Mouse (Mus musculus): ENCODE results near the gene Spi1.

Spi1 gene

DNA sequence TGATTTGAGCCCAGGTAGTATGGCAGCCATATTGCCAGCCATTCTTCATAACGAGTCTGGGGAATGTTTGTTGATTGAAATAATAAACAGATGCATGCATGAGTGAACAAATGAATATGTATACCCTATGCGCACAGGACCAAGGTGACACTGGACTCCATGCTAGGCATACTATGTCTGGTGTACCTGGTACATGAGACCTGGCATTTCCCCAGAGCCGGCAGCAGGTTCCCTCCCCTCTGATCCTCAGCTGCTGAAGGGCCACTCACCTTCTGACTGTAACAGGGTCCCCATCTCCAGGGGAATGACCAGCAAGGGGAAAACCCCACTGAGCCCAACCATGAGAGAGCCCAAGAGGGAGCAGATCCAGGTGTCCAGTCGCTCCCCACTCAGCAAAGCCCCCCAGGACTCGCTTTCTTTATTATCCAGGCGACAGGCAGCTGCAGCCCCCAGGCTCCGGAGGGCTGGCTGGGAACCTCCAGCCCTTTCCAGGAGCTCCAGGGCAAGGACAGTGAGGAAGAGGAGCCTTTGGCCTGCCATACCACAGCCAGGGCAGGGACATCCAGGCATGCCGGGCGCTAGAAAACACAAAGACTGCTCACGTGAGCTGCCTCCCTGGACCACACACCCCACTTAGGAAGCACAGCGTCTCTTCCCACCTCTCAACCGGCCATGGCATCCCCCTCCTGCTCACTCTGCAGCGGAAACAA is 13.9 kb upstream of the Spi1 start:
- no peak for DNase-seq

DNA sequence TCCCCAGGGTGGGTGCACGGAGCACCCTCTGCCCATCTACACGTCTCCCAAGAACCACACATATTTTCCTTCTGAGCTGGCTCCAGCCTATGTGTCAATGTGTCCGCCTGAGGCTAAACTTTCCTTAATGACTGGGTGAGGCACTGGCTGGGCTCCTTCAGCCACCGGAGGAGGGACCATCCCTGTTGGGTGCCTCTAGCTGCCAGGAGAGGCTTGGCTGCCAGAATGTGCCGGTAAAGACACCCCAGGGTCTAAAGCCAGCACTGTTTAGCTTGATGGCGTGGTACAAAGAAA is 13.4 kb upstream of the Spi1 start:
- DNase-seq, result no peak

GRCm38 (mm10) chr2:91069306-91070000 is 12.7 kb upstream of the Spi1 start:
- no peak for DNase-seq

GRCm38 (mm10) chr2:91070076-91070800 is 12.0 kb upstream of the Spi1 start, which contains the start of gene Slc39a13:
Gene Slc39a13 (minus strand): TSS chr2:91070417.
- peak; percentile 98 for DNase-seq

GRCm38 (mm10) chr2:91071059-91071458 is 11.1 kb upstream of the Spi1 start:
- no peak for DNase-seq

DNA sequence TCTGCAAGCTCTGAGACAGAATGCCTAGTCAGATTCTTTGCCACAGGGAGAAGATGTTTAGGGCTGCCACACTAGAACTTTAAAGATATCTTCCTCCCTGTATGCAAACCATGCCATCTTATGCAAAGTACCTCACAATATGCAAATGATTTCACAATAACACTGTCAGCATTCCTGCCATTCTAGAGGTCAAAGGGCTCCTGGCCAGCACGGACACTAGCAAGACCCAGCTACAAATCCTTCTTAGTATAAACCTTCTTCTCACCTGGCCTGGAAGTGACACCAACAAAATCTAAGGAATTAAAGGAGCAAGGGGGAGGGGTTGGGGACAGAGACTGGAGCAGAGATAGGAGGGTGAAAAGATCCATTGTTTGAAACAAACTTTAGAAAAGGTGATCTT is 10.1 kb upstream of the Spi1 start:
- no peak for DNase-seq

GRCm38 (mm10) chr2:91077957-91078313 is 4.3 kb upstream of the Spi1 start:
- no peak for DNase-seq

GRCm38 (mm10) chr2:91078314-91079025 is 3.7 kb upstream of the Spi1 start:
- DNase-seq, result peak; percentile 31

GRCm38 (mm10) chr2:91079026-91079384 is 3.2 kb upstream of the Spi1 start:
- no peak for DNase-seq

DNA sequence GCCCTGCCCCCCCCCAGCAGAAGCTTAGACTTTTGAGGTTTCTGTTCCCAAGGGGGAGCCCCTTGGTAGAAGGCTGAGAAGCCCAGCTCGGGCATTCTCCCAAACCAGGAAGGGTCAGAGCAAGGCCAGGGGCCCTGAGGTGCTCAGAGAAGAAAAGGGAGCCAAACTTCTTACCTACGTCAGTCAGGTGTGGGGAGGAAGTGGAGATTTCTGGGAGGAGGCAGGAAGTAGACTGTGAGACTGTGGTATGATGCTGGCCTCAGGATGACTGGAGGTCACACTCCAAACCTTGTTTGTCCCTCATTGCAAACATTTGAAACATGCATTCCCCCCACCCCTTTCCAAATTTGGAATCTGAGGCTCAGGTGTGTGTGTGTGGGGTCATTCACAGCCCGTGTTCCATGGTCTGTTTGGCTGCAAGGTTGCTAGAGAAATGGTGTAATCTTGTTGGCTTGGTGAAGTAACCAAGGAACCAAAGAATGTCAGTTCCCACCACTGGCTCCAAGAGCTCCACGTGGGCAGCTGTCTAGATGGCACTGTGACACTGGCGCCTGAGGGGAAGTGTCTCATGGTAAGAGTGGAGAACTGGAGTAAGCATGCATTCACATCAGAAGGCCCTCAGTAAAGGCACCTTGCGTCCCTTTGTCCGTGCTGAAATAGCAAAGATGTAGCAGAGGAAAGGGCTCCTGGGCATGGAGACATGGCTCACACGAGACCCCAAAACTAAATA is 1.2 kb upstream of the Spi1 start:
- peak; percentile 32 for DNase-seq

DNA sequence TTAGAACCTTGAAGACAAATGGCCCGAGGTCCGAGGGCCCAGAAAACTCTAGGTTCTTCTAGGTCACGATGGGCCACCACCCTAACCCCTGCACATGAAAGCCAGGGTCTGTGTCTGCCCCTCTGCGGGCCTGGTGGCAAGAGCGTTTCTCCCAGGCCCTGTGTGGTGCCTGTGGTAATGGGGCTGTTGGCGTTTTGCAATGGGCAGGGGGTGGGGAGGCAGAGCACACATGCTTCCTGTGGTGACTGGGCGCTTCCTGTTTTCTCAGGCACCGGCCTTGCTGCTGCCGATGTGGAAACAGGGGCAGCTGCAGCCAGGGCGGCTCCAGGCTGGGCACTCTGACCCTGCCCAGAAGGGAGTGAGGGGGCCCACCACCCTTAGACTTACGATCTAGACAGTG is 654 bp downstream of the Spi1 start:
- DNase-seq, result peak; percentile 77

DNA sequence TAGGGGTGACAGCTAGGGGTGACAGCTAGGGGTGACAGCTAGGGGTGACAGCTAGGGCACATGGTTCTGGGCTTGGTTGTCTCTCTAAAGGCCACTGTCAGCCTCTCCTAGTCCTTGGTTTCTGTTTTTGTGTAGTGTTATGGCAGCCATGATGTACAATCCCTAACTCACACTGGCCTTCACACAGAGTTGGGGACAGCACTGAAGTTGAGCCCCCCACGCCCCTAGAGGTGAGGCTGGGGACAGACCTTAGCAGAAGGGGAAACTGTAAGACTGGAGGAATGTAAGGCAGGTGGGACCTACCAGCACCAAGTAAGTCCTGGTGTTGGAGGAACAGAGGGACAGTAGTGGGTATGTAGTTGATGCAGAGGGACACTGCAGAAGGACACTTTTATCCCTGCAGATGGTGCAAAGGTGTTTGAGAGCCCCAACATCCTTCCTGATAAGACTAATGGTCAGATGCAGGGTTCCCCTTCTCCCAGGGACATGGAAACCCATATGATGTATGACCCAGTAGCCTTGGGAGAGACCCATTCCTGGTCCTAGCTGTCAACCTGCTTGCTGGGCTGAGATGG is 1.3 kb downstream of the Spi1 start:
- DNase-seq, result peak; percentile 30

DNA sequence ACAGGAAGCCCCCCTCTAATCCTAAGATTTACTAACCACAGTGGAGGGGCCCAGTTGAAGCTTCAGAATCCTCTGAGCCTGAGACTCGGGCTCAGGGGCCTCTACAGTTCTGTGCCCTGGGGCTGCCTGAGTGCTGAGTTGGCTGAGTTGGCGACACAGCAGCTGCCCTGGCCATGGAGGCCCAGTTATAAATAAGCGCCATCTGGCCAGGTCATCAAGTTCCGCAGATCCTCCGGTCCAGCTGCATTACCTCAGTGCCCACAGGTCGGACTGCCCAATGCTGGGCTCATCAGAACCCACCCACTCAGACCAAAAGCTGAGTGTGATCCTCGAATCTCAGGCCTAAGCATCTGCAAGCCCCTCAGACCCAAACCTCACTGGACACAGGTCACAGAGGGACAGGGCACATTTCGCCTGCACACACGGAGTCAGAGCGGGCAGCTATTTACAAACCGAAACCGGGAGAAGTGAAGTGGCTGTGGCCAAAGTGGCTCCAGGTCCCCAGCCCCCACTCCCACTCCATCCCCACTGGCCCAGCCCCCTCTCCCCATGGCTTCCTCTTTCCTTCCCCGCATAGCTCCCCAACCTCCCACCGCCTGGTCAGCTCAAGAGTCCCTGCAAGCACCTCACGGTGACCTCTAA is 2.1 kb downstream of the Spi1 start:
- no peak for DNase-seq

- no peak for DNase-seq
Observed at GRCm38 (mm10) chr2:91085494-91086391, 3.6 kb downstream of the Spi1 start.

DNA sequence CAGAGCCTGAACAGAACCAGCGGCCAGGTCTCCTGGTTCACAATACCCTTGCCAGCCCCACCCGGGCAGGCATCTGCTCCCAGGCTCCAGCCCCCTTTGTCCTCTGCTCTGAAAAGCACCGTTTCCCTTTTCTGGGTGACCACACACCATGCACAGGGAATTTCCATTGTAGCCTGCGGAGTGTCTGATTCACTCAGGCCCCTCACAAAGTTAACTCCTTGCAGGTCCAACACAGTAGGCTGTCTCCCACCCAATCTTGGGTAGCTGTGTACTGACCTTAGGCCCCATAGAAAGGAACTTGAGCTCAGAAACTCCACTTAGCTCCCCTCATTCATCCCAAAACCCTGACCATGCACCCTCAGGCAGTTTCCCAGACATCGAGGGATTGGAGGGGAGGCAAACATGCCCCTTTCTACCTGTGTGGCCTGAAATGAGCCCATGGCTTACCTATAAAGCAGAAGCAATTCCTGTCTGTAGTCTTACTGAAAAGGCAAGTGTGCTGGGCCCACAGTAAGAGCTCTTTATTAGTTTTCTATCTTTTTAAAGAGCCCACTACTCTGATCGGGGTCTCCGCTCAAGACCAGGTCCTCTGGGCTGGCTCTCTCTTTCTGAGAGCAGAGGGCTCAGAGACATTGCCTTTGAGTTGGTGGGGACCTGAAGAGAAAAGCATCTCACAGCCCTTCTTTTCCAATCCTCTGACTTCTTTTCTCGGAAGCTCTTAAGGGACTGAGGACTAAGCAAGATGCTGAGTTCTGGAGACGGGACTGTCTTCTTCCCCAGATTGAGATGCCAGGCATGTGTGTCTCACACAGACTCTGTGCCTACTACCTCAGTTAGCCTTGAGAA is 4.4 kb downstream of the Spi1 start:
- no peak for DNase-seq

- DNase-seq, result peak; percentile 29
Observed at GRCm38 (mm10) chr2:91087453-91087852, 5.3 kb downstream of the Spi1 start.

DNA sequence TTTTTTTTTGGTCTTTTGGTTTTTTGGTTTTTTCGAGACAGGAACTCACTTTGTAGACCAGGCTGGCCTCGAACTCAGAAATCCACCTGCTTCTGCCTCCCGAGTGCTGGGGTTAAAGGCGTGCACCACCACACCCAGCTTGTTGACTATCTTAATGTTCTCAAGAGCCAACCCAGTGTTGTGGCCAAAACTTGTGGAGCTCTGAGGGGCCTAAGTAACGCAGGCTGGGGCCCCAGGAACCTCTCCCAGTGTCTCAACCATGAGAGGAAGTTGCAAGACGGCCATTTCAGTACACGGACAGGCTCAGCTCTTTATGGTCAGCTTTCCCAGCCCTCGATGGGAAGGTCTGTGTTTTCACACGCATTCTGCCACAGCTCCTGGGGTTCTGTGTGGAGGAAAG is 6.8 kb downstream of the Spi1 start:
- DNase-seq, result no peak

GRCm38 (mm10) chr2:91090208-91090607 is 8.0 kb downstream of the Spi1 start:
- no peak for DNase-seq

DNA sequence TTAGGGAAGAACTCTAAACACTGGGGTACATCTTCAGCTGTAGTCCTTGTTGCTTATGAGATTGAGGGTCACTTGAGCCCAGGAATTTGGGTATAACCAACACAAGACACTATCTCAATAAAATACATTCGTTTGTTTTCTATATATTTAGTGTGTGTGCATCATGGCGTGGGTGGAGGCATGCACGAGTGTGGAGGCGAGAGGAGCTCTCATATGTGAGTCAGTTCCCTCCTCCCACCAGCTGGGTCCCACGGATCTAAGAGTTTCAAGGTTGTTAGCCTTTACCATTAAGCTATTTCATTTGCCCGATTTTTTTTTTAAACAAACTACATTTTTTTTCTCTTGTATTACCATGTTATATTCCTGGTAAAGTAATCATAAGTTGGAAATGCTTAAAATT is 8.6 kb downstream of the Spi1 start:
- DNase-seq, result no peak

GRCm38 (mm10) chr2:91096524-91096923 is 14.3 kb downstream of the Spi1 start:
- DNase-seq, result no peak

All from thymus, postnatal 25 days (tissue).